Mouse (Mus musculus): ENCODE results near the gene Myrfl. TPM values are rescaled to one million over a fixed set of nuclear protein-coding genes. Genes with fewer than 3 reads are reported as not detected.

Gene Myrfl
- not detected in 2 replicates for polyA plus RNA-seq (2012)

- Histone ChIP-seq H3K27me3 (ENCODE audit: control insufficient read depth) (no peaks in the 10 kb centered on the region), H3K36me3 (ENCODE audit: control insufficient read depth) (no peaks in the 10 kb centered on the region), H3K4me1 (ENCODE audit: control insufficient read depth) (no peaks in the 10 kb centered on the region), H3K9me3 (ENCODE audit: control insufficient read depth, low read length) (no peaks in the 10 kb centered on the region), H3K4me3 (replicated peaks) (no peak within 1 kb of the TSS)
- no peak for TF ChIP-seq TAL1 (IDR thresholded peaks at IDR 0.05; ENCODE audit: low read length)
- no peak for TF ChIP-seq GATA1 (IDR thresholded peaks at IDR 0.05; ENCODE audit: low read length)
Observed at GRCm38 (mm10) chr10:116896336-116897177, at the start of gene Myrfl. Gene Myrfl, minus strand, starts transcription at chr10:116896919.

GRCm38 (mm10) chr10:116944940-116945339 is 48.2 kb upstream of the Myrfl start:
- H3K4me3 ChIP-seq (replicated peaks), result no peak overlapping the region
- peaks cover 21% of the 10 kb centered on the region for H3K4me1 ChIP-seq (ENCODE audit: control insufficient read depth)
- TF ChIP-seq GATA1 (IDR thresholded peaks at IDR 0.05; ENCODE audit: low read length) (no peak), TAL1 (IDR thresholded peaks at IDR 0.05; ENCODE audit: low read length) (no peak)
- peaks cover 13% of the 10 kb centered on the region for H3K9me3 ChIP-seq (ENCODE audit: control insufficient read depth, low read length)
- peaks cover 12% of the 10 kb centered on the region for H3K27me3 ChIP-seq (ENCODE audit: control insufficient read depth)
- H3K36me3 ChIP-seq (ENCODE audit: control insufficient read depth), result peaks cover 9% of the 10 kb centered on the region

- peaks cover 7% of the 10 kb centered on the region for H3K27me3 ChIP-seq (ENCODE audit: control insufficient read depth)
- H3K36me3 ChIP-seq (ENCODE audit: control insufficient read depth), result peaks cover 10% of the 10 kb centered on the region
- H3K4me3 ChIP-seq (replicated peaks), result no peak overlapping the region
- H3K4me1 ChIP-seq (ENCODE audit: control insufficient read depth), result peaks cover 14% of the 10 kb centered on the region
- peaks cover 13% of the 10 kb centered on the region for H3K9me3 ChIP-seq (ENCODE audit: control insufficient read depth, low read length)
- TF ChIP-seq TAL1 (IDR thresholded peaks at IDR 0.05; ENCODE audit: low read length) (no peak), GATA1 (IDR thresholded peaks at IDR 0.05; ENCODE audit: low read length) (no peak)
Observed at GRCm38 (mm10) chr10:116944144-116944543, 47.4 kb upstream of the Myrfl start.

GRCm38 (mm10) chr10:116943025-116943424 is 46.3 kb upstream of the Myrfl start:
- H3K27me3 ChIP-seq (ENCODE audit: control insufficient read depth), result no peaks in the 10 kb centered on the region
- TF ChIP-seq GATA1 (IDR thresholded peaks at IDR 0.05; ENCODE audit: low read length) (no peak), TAL1 (IDR thresholded peaks at IDR 0.05; ENCODE audit: low read length) (no peak)
- H3K36me3 ChIP-seq (ENCODE audit: control insufficient read depth), result peaks cover 21% of the 10 kb centered on the region
- H3K4me1 ChIP-seq (ENCODE audit: control insufficient read depth), result peaks cover 7% of the 10 kb centered on the region
- H3K9me3 ChIP-seq (ENCODE audit: control insufficient read depth, low read length), result peaks cover 13% of the 10 kb centered on the region
- no peak overlapping the region for H3K4me3 ChIP-seq (replicated peaks)

- Histone ChIP-seq H3K27me3 (ENCODE audit: control insufficient read depth) (no peaks in the 10 kb centered on the region), H3K36me3 (ENCODE audit: control insufficient read depth) (peaks cover 56% of the 10 kb centered on the region), H3K4me3 (replicated peaks) (no peak overlapping the region), H3K4me1 (ENCODE audit: control insufficient read depth) (peaks cover 3% of the 10 kb centered on the region; the same call in 1 of the 2 replicates), H3K9me3 (ENCODE audit: control insufficient read depth, low read length) (no peaks in the 10 kb centered on the region)
- no peak for TF ChIP-seq TAL1 (IDR thresholded peaks at IDR 0.05; ENCODE audit: low read length)
- TF ChIP-seq GATA1 (IDR thresholded peaks at IDR 0.05; ENCODE audit: low read length), result no peak
Observed at GRCm38 (mm10) chr10:116935028-116935427, 38.3 kb upstream of the Myrfl start.

- no peaks in the 10 kb centered on the region for H3K9me3 ChIP-seq (ENCODE audit: control insufficient read depth, low read length)
- H3K27me3 ChIP-seq (ENCODE audit: control insufficient read depth), result no peaks in the 10 kb centered on the region
- TF ChIP-seq GATA1 (IDR thresholded peaks at IDR 0.05; ENCODE audit: low read length), result no peak
- peaks cover 56% of the 10 kb centered on the region for H3K36me3 ChIP-seq (ENCODE audit: control insufficient read depth)
- no peak overlapping the region for H3K4me3 ChIP-seq (replicated peaks)
- H3K4me1 ChIP-seq (ENCODE audit: control insufficient read depth), result peaks cover 3% of the 10 kb centered on the region; the same call in 1 of the 2 replicates
Observed at GRCm38 (mm10) chr10:116933794-116934193, 37.1 kb upstream of the Myrfl start.

GRCm38 (mm10) chr10:116932418-116932817 is 35.7 kb upstream of the Myrfl start:
- Histone ChIP-seq H3K4me3 (replicated peaks) (no peak overlapping the region), H3K27me3 (ENCODE audit: control insufficient read depth) (no peaks in the 10 kb centered on the region), H3K4me1 (ENCODE audit: control insufficient read depth) (peaks cover 3% of the 10 kb centered on the region; the same call in 1 of the 2 replicates), H3K36me3 (ENCODE audit: control insufficient read depth) (peaks cover 51% of the 10 kb centered on the region), H3K9me3 (ENCODE audit: control insufficient read depth, low read length) (no peaks in the 10 kb centered on the region)
- no peak for TF ChIP-seq TAL1 (IDR thresholded peaks at IDR 0.05; ENCODE audit: low read length)
- no peak for TF ChIP-seq GATA1 (IDR thresholded peaks at IDR 0.05; ENCODE audit: low read length)

- no peak overlapping the region for H3K4me3 ChIP-seq (replicated peaks)
- TF ChIP-seq GATA1 (IDR thresholded peaks at IDR 0.05; ENCODE audit: low read length) (no peak), TAL1 (IDR thresholded peaks at IDR 0.05; ENCODE audit: low read length) (no peak)
Observed at GRCm38 (mm10) chr10:116931497-116932179, 34.9 kb upstream of the Myrfl start.

GRCm38 (mm10) chr10:116930936-116931335 is 34.2 kb upstream of the Myrfl start:
- Histone ChIP-seq H3K36me3 (ENCODE audit: control insufficient read depth) (peaks cover 52% of the 10 kb centered on the region), H3K9me3 (ENCODE audit: control insufficient read depth, low read length) (no peaks in the 10 kb centered on the region), H3K4me1 (ENCODE audit: control insufficient read depth) (peaks cover 3% of the 10 kb centered on the region; the same call in 1 of the 2 replicates), H3K4me3 (replicated peaks) (no peak overlapping the region), H3K27me3 (ENCODE audit: control insufficient read depth) (no peaks in the 10 kb centered on the region)
- TF ChIP-seq GATA1 (IDR thresholded peaks at IDR 0.05; ENCODE audit: low read length) (no peak), TAL1 (IDR thresholded peaks at IDR 0.05; ENCODE audit: low read length) (no peak)

More at GRCm38 (mm10) chr10:116931497-116932179, 34.9 kb upstream of the Myrfl start:
- Histone ChIP-seq H3K27me3 (ENCODE audit: control insufficient read depth) (no peaks in the 10 kb centered on the region), H3K36me3 (ENCODE audit: control insufficient read depth) (peaks cover 52% of the 10 kb centered on the region), H3K9me3 (ENCODE audit: control insufficient read depth, low read length) (no peaks in the 10 kb centered on the region), H3K4me1 (ENCODE audit: control insufficient read depth) (peaks cover 3% of the 10 kb centered on the region; the same call in 1 of the 2 replicates)
